Mouse (Mus musculus) gastrocnemius, postnatal 10 days (tissue): Measurements from ENCODE around the gene Hspa8. TPM values are rescaled to one million over a fixed set of nuclear protein-coding genes. Genes with fewer than 3 reads are reported as not detected.
"Not testable (repeated sequence)": the region's sequence is repeated elsewhere in the genome, so short reads cannot be mapped to it uniquely, and the experiment has no call there.

ENCODE experiments used
- DNase-seq: peaks from one replicate; pipeline ENCODE4 v3.0.0; 2021; ENCODE audit warnings: mixed read lengths
- long read RNA-seq, 2 experiments: library from polyadenylated mRNA; stranded (forward); transcript quantifications; one replicate each; pipeline ENCODE4 v2.0.0; 2021
- total RNA-seq, 2 experiments: library from RNA; stranded (reverse); gene quantifications; 2 replicates each; pipeline ENCODE4 v1.2.3; 2021

Hspa8 gene
- total RNA-seq, result 1,000 to 10,000 TPM; 1,094 to 1,113 TPM
- long read RNA-seq, experiment 1, transcript Hspa8-201 (9 exons, 2,394 nt), result major isoform, 1,128 of 1,177 reads
- long read RNA-seq, experiment 1, partial matches to known transcripts, result 37 of 1,177 reads
- long read RNA-seq, experiment 1, other reads (novel, unspliced or antisense), result 12 of 1,177 reads
- long read RNA-seq, experiment 2, transcript Hspa8-201 (9 exons, 2,394 nt), result major isoform, 1,021 of 1,074 reads
- long read RNA-seq, experiment 2, partial matches to known transcripts, result 42 of 1,074 reads
- long read RNA-seq, experiment 2, other reads (novel, unspliced or antisense), result 11 of 1,074 reads

GRCm38 (mm10) chr9:40800675-40801612 is at the start of gene Hspa8:
Gene Hspa8, plus strand, starts transcription at chr9:40800984.
- peak; percentile 99 for DNase-seq

DNA sequence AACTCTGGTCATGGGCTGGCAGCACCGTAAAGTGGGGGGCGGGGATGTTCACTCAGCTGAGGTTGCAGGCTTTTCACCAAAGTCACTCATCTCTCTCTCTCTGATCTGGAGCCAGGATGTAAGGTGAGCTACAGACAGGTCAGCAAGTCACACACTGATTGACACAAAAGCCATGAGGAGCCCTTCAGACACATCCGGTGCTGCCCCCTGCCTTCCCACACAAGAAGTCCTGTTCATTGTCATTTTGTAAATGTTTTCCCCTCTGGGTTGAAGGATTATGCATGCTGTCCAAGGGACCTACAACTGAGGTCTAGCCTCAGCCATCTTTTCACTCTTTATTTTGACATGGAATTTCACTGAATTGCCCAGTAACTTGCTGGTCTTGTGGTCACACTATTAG is 49.0 kb upstream of the Hspa8 start:
- DNase-seq, result no peak

DNA sequence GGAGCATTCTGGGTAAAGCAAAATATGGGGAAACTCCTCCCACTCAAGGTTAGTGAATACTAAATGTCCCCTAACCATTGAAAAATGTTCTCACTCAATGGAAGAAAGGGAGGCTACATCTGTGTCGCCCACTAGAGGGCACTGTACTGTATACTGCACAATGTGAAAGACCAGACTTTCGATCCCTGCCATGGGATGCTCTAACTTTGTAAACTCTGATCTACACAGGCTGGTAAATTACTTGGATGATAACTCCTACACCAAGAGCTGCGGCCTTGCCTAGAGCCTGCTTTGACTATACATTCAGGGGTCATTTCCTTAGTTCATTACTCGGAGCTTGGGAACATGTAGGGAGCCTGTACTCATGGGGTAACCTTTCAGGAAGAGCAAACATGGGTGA is 44.4 kb upstream of the Hspa8 start:
- DNase-seq, result peak; percentile 44

- no peak for DNase-seq
Measured at GRCm38 (mm10) chr9:40757105-40757626, 43.6 kb upstream of the Hspa8 start.

DNA sequence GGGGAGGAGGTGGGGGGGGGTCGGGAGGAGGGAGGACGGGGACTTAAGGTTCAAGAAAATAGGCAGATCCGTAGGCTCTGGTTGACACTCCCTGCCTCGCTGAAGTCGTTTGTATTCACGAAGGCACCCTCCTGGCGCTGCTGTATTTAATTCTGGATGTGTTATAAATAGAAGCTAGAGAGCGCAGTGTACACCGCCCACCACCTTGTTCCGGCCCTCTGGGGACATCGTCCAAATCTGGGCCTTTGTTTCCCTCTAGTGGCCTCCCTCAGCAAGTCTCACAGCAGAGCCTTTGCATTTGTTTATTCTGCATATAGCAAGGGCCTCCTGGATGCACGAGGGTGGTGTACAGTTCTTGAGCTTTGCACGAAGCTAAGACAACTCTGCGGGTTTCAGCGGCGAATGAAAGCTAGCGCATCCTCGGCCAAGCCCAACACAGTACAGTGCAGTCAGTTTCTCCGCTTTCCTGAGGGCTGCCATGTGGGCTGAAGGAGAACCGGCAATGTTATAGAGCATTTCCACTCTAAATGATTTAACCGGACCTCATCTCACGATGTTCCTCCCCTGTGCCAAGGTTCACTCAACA is 43.0 kb upstream of the Hspa8 start:
- DNase-seq, result peak; percentile 51

DNA sequence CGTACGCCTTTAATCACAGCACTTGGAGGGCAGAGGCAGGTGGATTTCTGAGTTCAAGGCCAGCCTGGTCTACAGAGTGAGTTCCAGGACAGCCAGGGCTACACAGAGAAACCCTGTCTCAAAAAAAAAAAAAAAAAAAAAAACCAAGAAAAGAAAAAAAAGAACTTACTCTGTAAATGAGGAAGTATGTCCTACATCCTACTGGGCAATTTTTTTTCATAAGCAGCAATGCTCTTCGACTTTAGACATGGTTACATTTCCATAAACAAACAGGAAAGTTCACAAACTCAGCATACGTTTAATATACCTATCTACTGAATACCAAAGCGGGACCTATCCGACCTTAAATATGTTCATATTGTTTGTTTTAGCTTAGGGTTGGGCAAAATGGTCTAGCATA is 38.4 kb upstream of the Hspa8 start:
- no peak for DNase-seq

- no peak for DNase-seq
Measured at GRCm38 (mm10) chr9:40764887-40765580, 35.8 kb upstream of the Hspa8 start.

- no peak for DNase-seq
Measured at GRCm38 (mm10) chr9:40765581-40765940, 35.2 kb upstream of the Hspa8 start.

GRCm38 (mm10) chr9:40766058-40766605 is 34.7 kb upstream of the Hspa8 start:
- DNase-seq, result no peak

GRCm38 (mm10) chr9:40767946-40768345 is 32.8 kb upstream of the Hspa8 start:
- no peak for DNase-seq

DNA sequence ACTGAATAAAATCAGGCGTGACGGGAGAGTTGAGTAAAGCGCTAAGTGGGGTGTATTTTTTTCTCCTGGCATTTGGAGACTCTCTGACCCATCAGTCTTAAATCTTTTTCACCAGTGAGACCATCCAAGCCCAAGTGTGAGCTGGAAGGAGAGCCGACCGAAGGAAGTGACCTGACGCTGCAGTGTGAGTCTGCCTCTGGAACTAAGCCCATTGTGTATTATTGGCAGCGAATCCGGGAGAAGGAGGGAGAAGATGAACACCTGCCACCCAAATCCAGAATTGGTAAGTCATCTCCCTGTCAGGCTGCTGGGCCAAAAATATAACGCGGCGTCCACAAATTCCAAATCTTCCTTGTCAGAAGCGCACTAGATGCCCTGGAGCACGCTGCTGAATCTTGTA is 28.5 kb upstream of the Hspa8 start:
- peak; percentile 28 for DNase-seq

GRCm38 (mm10) chr9:40773142-40773541 is 27.6 kb upstream of the Hspa8 start:
- not testable (repeated sequence) for DNase-seq

GRCm38 (mm10) chr9:40773869-40774268 is 26.9 kb upstream of the Hspa8 start:
- no peak for DNase-seq

GRCm38 (mm10) chr9:40776044-40776443 is 24.7 kb upstream of the Hspa8 start:
- DNase-seq, result no peak

DNA sequence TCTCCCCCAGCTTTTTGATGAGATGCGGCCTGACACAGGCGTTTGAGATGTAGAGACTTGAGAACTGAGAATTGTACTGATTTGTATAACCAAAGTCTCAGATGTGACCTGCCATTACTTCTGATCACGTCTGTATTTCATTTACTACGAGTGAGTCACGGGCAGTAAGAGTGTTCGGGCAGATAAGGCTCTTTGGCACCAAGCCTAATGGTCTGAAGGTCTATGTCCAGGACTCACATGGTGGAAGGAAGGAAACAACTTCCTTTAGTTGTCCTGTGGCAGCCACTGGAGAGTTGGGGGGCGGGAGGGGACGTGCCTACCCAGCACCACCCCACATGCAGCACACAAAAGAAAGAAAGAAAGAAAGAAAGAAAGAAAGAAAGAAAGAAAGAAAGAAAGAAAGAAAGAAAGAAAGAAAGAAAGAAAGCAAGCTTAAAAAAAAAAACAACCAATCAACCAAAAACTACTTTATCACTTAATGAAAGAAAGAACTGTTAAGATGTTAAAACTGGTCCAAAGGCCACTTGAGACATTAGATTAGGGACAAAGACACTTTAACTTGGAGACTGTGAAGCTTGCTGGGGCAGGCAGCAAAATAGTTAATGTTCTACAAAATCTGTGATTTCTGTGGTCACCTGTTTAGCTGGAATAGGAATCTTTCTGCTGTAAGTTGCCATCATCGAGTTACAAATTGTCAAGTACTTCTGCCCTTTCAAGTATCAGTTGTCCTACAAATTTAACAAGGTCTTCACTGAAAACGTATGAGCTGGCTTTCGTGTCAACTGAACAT is 24.1 kb upstream of the Hspa8 start:
- no peak for DNase-seq

GRCm38 (mm10) chr9:40780111-40780510 is 20.7 kb upstream of the Hspa8 start:
- no peak for DNase-seq

- no peak for DNase-seq
Measured at GRCm38 (mm10) chr9:40780892-40781725, 19.7 kb upstream of the Hspa8 start.

DNA sequence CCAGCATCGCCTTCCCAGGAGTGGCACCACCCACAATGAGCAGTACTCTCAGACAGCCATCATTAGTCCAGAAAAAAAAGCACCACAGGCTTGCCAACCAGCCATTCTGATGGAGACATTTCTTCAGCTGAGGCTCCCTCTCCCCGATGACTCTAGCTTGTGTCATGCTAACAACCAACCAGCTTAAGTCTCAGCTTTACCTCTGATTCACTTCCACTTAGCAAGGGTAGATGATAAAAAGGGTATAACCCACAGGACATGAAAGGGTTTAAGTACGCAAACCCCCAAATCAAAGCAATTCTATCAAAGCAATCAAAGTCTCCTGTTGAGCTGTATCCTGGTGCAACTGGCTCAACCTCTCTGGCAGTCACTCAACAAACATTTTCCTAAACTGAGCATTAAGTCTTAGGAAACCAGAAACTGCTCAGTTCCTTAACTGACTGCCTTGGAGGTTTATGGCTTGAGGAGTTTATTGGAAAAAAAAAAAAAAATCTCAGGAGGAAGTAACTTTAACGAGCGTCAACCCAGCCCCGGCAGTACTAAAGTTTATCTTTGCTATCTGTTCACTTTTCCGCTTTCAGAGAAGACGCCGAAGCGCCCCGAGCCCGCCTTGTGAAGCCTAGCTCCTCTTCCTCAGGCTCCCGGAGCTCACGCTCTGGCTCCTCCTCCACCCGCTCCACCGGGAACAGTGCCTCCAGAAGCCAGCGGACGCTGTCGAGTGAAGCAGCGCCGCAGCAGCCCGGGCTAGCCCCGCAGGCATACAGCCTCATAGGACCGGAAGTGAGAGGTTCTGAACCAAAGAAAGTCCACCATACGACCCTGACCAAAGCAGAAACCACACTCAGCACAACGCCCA is 18.8 kb upstream of the Hspa8 start:
- peak; percentile 35 for DNase-seq
